Mouse (Mus musculus) forebrain, embryonic 14.5 days (tissue): Measurements from ENCODE around the gene Clec4e. TPM values are rescaled to one million over a fixed set of nuclear protein-coding genes. Genes with fewer than 3 reads are reported as not detected.
"Not testable (repeated sequence)": the region's sequence is repeated elsewhere in the genome, so short reads cannot be mapped to it uniquely, and the experiment has no call there.

Experiments
- ATAC-seq: fragments of 200-750 bp; cut with Nextera tagmentation; 2 replicates; pipeline ENCODE4 v1.8.0; 2017; ENCODE audit warnings: mild to moderate bottlenecking, moderate library complexity
- DNase-seq: peaks from one replicate; pipeline ENCODE4 v3.0.0-alpha.2; 2015; ENCODE audit warnings: low spot score
- H3K27ac ChIP-seq: fragments of 300-500 bp; sonication (generic); 2 replicates; pipeline ENCODE4 v1.5.1; 2014; ENCODE audit warnings: low read depth, mild to moderate bottlenecking, control low read depth, low read length, moderate library complexity
- H3K27me3 ChIP-seq: fragments of 300-500 bp; sonication (generic); replicated peaks from 2 replicates; pipeline ENCODE4 v1.6.1; 2014; ENCODE audit warnings: low read length, control low read depth, mixed read lengths; ENCODE audit not compliant: control insufficient read depth, insufficient read depth
- H3K36me3 ChIP-seq: fragments of 300-500 bp; sonication (generic); 2 replicates; pipeline ENCODE4 v1.6.1; 2014; ENCODE audit warnings: low read length, control low read depth; ENCODE audit not compliant: control insufficient read depth, insufficient read depth
- H3K4me1 ChIP-seq: fragments of 300-500 bp; sonication (generic); 2 replicates; pipeline ENCODE4 v1.6.1; 2014; ENCODE audit warnings: antibody characterized with exemption, low read length, control low read depth; ENCODE audit not compliant: control insufficient read depth, insufficient read depth
- H3K4me2 ChIP-seq: fragments of 300-500 bp; sonication (generic); 2 replicates; pipeline ENCODE4 v1.6.1; 2014; ENCODE audit warnings: mild to moderate bottlenecking, control low read depth, low read length
- H3K4me3 ChIP-seq: fragments of 300-500 bp; sonication (generic); 2 replicates; pipeline ENCODE4 v1.5.1; 2014; ENCODE audit warnings: low read depth, low read length, control low read depth
- H3K9ac ChIP-seq: fragments of 300-500 bp; sonication (generic); 2 replicates; pipeline ENCODE4 v1.6.1; 2014; ENCODE audit warnings: mild to moderate bottlenecking, low read length, control low read depth, moderate library complexity
- H3K9me3 ChIP-seq: fragments of 300-500 bp; sonication (generic); replicated peaks from 2 replicates; pipeline ENCODE4 v1.6.1; 2016; ENCODE audit warnings: low read length, control low read depth, mixed read lengths; ENCODE audit not compliant: control insufficient read depth
- WGBS: fragments of 180-500 bp; shearing (Covaris S2); extraction: QIAGEN DNeasy Blood & Tissue Kit; methylation state at CpG from one replicate; pipeline ENCODE4 v1.1.7; 2014; 5-methylcytosine and 5-hydroxymethylcytosine counted together
- polyA plus RNA-seq: library from polyadenylated mRNA; unstranded; fragments of >200 nt; fragmentation: Nextera tagmentation; extraction: Ambion mirVana; gene quantifications from 2 replicates; pipeline ENCODE4 v1.2.1, GENCODE M21; 2014

Clec4e gene
- polyA plus RNA-seq, 1 experiment from 2014 or later, result not detected

GRCm38 (mm10) chr6:123248862-123249261 lies 40.8 kb downstream of the Clec4e start:
- not testable (repeated sequence) for H3K27ac ChIP-seq, ATAC-seq, H3K9me3 ChIP-seq, H3K36me3 ChIP-seq, DNase-seq, H3K4me3 ChIP-seq, H3K27me3 ChIP-seq, H3K9ac ChIP-seq, H3K4me1 ChIP-seq, H3K4me2 ChIP-seq
- 86% methylated on average over 2 of the region's 2 CpGs for WGBS

- no peaks in the 10 kb centered on the region for H3K36me3 ChIP-seq
- no peak overlapping the region for H3K9ac ChIP-seq
- no peaks in the 10 kb centered on the region for H3K9me3 ChIP-seq
- no peak overlapping the region for H3K4me2 ChIP-seq
- no peak for ATAC-seq
- DNase-seq, result no peak
- H3K4me3 ChIP-seq, result no peak overlapping the region
- WGBS, result 90% methylated on average over 5 of the region's 5 CpGs
- no peak overlapping the region for H3K27ac ChIP-seq
- H3K4me1 ChIP-seq, result no peaks in the 10 kb centered on the region
- no peaks in the 10 kb centered on the region for H3K27me3 ChIP-seq
Measured at GRCm38 (mm10) chr6:123244201-123244600, 45.5 kb downstream of the Clec4e start.

- no peak overlapping the region for H3K4me3 ChIP-seq
- H3K4me1 ChIP-seq, result no peaks in the 10 kb centered on the region
- no peak overlapping the region for H3K4me2 ChIP-seq
- no peak for ATAC-seq
- no peak for DNase-seq
- no peaks in the 10 kb centered on the region for H3K36me3 ChIP-seq
- H3K9me3 ChIP-seq, result 0 out of 2 replicates have a peak, but pooled peaks cover 3% of the 10 kb centered on the region
- no peaks in the 10 kb centered on the region for H3K27me3 ChIP-seq
- H3K9ac ChIP-seq, result no peak overlapping the region
- no peak overlapping the region for H3K27ac ChIP-seq
Measured at GRCm38 (mm10) chr6:123237582-123237981, 52.1 kb downstream of the Clec4e start.

Other genes with a start within 250 kb of the Clec4e start
- gene Clec4b1, start 239.9 kb downstream of the Clec4e start, polyA plus RNA-seq, result not detected in 2 replicates
- 1.3 and 1.7 TPM in 2 replicates for gene Clec4a2, start 183.4 kb downstream of the Clec4e start, polyA plus RNA-seq
- not detected in 2 replicates for gene Clec4b2, start 117.0 kb downstream of the Clec4e start, polyA plus RNA-seq
- 0.64 and 1.0 TPM in 2 replicates for gene Clec4n, start 60.0 kb downstream of the Clec4e start, polyA plus RNA-seq
- gene Clec4d, start 27.8 kb downstream of the Clec4e start, polyA plus RNA-seq, result not detected in 2 replicates
- not detected in 2 replicates for gene Vmn2r19, start 18.5 kb upstream of the Clec4e start, polyA plus RNA-seq
- gene Vmn2r20, start 128.2 kb upstream of the Clec4e start, polyA plus RNA-seq, result not detected in 2 replicates
- not detected in 2 replicates for gene Vmn2r21, start 243.5 kb upstream of the Clec4e start, polyA plus RNA-seq